Mouse (Mus musculus) liver, embryonic 16.5 days (tissue): ENCODE measurements at regions not wholly inside any gene's neighbourhood (a gene's known extent, or its start where the extent isn't known, plus 50 kb on each side); places are given as distances from the start of the nearest gene placed in this dataset.

Experiments
- ATAC-seq: fragments of 200-750 bp; cut with Nextera tagmentation; 2 replicates; pipeline ENCODE4 v1.8.0; 2017; ENCODE audit warnings: low read depth, mild to moderate bottlenecking, moderate number of reproducible peaks, moderate library complexity
- H3K27ac ChIP-seq: fragments of 300-500 bp; sonication (generic); 2 replicates; pipeline ENCODE4 v1.5.1; 2014; ENCODE audit warnings: mild to moderate bottlenecking, low read length
- H3K27me3 ChIP-seq: fragments of 300-500 bp; sonication (generic); 2 replicates; pipeline ENCODE4 v1.6.1; 2014; ENCODE audit warnings: low read depth, low read length, mixed read lengths; ENCODE audit not compliant: control insufficient read depth, insufficient read depth
- H3K36me3 ChIP-seq: fragments of 300-500 bp; sonication (generic); 2 replicates; pipeline ENCODE4 v1.6.1; 2014; ENCODE audit warnings: mild to moderate bottlenecking; ENCODE audit not compliant: control insufficient read depth, insufficient read depth
- H3K4me1 ChIP-seq: fragments of 300-500 bp; sonication (generic); 2 replicates; pipeline ENCODE4 v1.6.1; 2014; ENCODE audit warnings: low read depth, low read length, mixed read lengths; ENCODE audit not compliant: control insufficient read depth
- H3K4me2 ChIP-seq: fragments of 300-500 bp; sonication (generic); 2 replicates; pipeline ENCODE4 v1.6.1; 2014; ENCODE audit warnings: low read depth, low read length, mixed read lengths
- H3K4me3 ChIP-seq: fragments of 300-500 bp; sonication (generic); 2 replicates; pipeline ENCODE4 v1.5.1; 2014; ENCODE audit warnings: low read depth, mild to moderate bottlenecking, low read length
- H3K9ac ChIP-seq: fragments of 300-500 bp; sonication (generic); 2 replicates; pipeline ENCODE4 v1.6.1; 2014; ENCODE audit warnings: low read depth, low read length
- H3K9me3 ChIP-seq: fragments of 300-500 bp; sonication (generic); replicated peaks from 2 replicates; pipeline ENCODE4 v1.6.1; 2016; ENCODE audit warnings: low read length; ENCODE audit not compliant: control insufficient read depth
- WGBS: fragments of 180-500 bp; shearing (Covaris S2); extraction: QIAGEN DNeasy Blood & Tissue Kit; methylation state at CpG from one replicate; pipeline ENCODE4 v1.1.7; 2014; ENCODE audit not compliant: insufficient replicate concordance; 5-methylcytosine and 5-hydroxymethylcytosine counted together

DNA sequence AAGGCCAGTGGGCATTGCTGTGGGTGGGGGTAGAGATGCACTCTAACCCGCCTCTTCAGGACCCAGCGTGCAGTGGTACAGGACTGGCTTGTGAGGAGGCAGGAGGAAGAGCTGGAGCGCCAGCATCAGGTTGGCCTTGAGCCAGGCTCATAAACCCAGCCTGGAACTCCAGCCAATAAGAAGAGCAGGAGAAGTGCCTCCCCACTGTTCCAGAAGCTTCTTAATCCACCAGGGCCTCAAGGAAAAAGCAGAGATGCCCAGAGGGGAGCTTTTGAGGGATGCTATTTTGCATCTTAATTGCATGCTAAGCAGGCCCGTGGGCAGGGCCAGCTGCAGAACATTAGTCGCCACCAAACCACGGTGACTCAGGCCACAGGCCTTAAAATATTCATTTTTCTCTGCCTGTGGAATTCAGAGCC lies 161.4 kb upstream of the Zc3h12a start:
- no peak overlapping the region for H3K27ac ChIP-seq
- no peak overlapping the region for H3K4me2 ChIP-seq
- no peaks in the 10 kb centered on the region for H3K9me3 ChIP-seq
- no peaks in the 10 kb centered on the region for H3K4me1 ChIP-seq
- H3K27me3 ChIP-seq = no peaks in the 10 kb centered on the region
- H3K9ac ChIP-seq = no peak overlapping the region
- no peak overlapping the region for H3K4me3 ChIP-seq
- H3K36me3 ChIP-seq = no peaks in the 10 kb centered on the region
- 42% methylated on average over 6 of the region's 6 CpGs for WGBS
- no peak for ATAC-seq

DNA sequence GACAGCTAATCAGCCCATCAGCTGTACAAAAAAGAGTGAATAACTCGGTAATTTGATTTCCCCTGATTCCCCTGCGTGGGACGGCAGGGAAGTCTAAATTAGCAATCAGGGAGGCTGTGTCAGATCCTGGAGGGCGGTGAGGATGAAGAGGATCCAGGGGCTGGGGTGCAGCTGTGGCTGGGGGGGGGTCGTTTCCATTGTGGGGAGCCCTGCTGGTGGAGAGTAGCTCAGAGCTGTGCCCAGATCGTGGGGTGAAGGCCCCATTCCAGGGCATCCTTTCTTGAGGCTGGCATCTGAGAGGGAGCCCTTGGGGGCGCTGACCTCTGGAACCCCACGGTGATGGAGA lies 155.3 kb upstream of the Zc3h12a start:
- Histone ChIP-seq H3K36me3 (no peaks in the 10 kb centered on the region), H3K4me3 (no peak overlapping the region), H3K27ac (no peak overlapping the region), H3K27me3 (no peaks in the 10 kb centered on the region), H3K9me3 (no peaks in the 10 kb centered on the region), H3K4me2 (no peak overlapping the region), H3K4me1 (no peaks in the 10 kb centered on the region), H3K9ac (no peak overlapping the region)
- ATAC-seq = no peak
- WGBS = 17% methylated on average over 8 of the region's 8 CpGs

DNA sequence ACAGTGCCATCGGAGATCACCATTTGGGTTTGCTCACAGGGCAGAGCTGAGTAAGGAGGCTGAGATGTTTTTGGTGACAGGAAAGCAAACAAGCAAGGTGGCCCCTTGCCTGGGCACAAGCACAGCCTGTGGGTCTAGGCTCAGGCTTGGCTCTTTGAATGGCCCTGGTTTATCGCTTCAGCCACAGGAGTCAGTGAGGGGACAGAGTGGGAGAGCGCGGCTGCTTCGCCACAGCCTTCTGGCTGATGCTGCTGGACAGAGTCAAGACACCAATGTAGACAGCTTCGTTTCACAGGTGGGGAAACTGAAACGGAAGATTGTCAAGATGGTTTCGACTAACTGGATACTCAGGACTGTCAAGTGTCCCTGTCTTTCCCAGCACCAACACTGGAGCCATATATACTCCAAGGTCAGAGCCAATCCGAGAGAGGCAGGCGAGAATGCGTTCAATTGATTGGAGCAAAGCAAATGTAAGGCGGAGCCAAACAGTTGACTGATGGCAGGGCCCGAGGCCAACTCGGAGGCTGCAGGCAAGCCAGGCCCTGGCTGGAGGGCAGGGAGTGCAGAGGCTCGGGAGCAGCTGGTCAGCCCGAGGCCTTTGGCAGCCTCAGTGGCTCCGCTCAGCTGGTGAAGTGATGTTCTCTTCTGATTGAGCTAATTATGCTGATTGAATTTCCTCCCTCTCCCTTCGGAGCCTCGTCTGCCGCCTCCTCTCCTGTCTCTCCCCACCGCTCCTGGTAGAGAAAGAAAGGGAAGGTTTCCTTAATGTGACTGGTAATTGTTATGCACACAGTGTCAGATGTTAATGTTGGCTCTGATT lies 154.7 kb upstream of the Zc3h12a start:
- no peaks in the 10 kb centered on the region for H3K36me3 ChIP-seq
- H3K9me3 ChIP-seq = no peaks in the 10 kb centered on the region
- H3K27me3 ChIP-seq = no peaks in the 10 kb centered on the region
- no peaks in the 10 kb centered on the region for H3K4me1 ChIP-seq
- H3K27ac ChIP-seq = no peak overlapping the region
- H3K9ac ChIP-seq = no peak overlapping the region
- WGBS = 11% methylated on average over 21 of the region's 21 CpGs
- no peak overlapping the region for H3K4me3 ChIP-seq
- no peak for ATAC-seq
- no peak overlapping the region for H3K4me2 ChIP-seq

DNA sequence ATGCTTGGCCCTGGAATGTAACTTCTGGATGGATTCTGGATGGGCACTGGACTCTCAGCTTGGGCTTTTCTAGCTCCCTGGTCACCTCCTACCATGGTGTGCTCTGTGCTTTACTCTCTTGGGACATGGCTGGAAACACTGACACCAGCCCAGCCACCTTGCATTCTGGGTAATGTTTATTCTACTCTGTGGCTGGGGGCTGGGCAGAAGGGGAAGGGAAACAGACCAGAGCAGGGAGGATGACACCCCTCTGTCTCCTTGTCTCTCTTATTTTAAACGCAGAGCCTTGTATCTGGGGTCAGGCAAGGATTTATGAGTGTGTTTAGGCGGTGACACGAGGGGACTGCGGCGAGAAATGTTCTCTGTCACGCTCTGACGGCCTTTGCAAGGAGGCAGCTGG lies 151.5 kb upstream of the Zc3h12a start:
- Histone ChIP-seq H3K27me3 (peaks cover 11% of the 10 kb centered on the region), H3K27ac (no peak overlapping the region), H3K9ac (no peak overlapping the region), H3K36me3 (no peaks in the 10 kb centered on the region), H3K4me3 (no peak overlapping the region), H3K4me2 (no peak overlapping the region), H3K9me3 (no peaks in the 10 kb centered on the region), H3K4me1 (no peaks in the 10 kb centered on the region)
- WGBS = 34% methylated on average over 7 of the region's 7 CpGs
- no peak for ATAC-seq

GRCm38 (mm10) chr4:125276861-125277260 lies 149.2 kb upstream of the Zc3h12a start:
- no peak overlapping the region for H3K27ac ChIP-seq
- no peaks in the 10 kb centered on the region for H3K9me3 ChIP-seq
- H3K27me3 ChIP-seq = peaks cover 11% of the 10 kb centered on the region
- no peaks in the 10 kb centered on the region for H3K4me1 ChIP-seq
- no peak overlapping the region for H3K4me3 ChIP-seq
- H3K36me3 ChIP-seq = no peaks in the 10 kb centered on the region
- WGBS = 41% methylated on average over 6 of the region's 6 CpGs
- H3K4me2 ChIP-seq = no peak overlapping the region
- ATAC-seq = no peak
- H3K9ac ChIP-seq = no peak overlapping the region

GRCm38 (mm10) chr4:125275259-125275658 lies 147.6 kb upstream of the Zc3h12a start:
- Histone ChIP-seq H3K4me3 (no peak overlapping the region), H3K36me3 (no peaks in the 10 kb centered on the region), H3K4me2 (no peak overlapping the region), H3K9me3 (no peaks in the 10 kb centered on the region), H3K4me1 (no peaks in the 10 kb centered on the region), H3K9ac (no peak overlapping the region), H3K27ac (no peak overlapping the region), H3K27me3 (peaks cover 11% of the 10 kb centered on the region)
- 3% methylated on average over 13 of the region's 13 CpGs for WGBS
- ATAC-seq = no peak

DNA sequence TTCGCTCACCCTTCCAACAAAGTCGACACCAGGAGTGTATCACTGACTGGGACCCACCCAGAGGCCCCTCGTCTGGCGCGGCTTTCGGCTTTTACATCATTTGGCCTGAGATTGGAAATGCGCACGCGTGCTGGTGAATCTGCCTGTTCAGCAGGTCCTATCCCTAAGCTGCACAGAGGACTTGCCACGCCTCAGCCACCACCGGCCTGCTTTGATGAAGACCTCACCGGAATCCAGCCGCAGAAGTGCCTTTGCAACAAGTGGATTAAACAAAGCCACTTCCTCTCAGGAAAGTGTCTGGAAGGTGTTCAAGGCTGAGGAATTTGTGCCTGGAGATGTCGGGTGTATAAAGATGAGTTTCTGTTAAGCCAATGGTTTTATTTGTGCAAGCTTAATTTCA lies 143.3 kb upstream of the Zc3h12a start:
- no peak overlapping the region for H3K4me2 ChIP-seq
- H3K9me3 ChIP-seq = no peaks in the 10 kb centered on the region
- no peak for ATAC-seq
- WGBS = 72% methylated on average over 14 of the region's 14 CpGs
- peaks cover 6% of the 10 kb centered on the region for H3K27me3 ChIP-seq
- H3K4me3 ChIP-seq = no peak overlapping the region
- no peak overlapping the region for H3K9ac ChIP-seq
- no peaks in the 10 kb centered on the region for H3K36me3 ChIP-seq
- no peak overlapping the region for H3K27ac ChIP-seq
- H3K4me1 ChIP-seq = no peaks in the 10 kb centered on the region

- WGBS = 72% methylated on average over 1 of the region's 1 CpGs
- H3K27ac ChIP-seq = no peak overlapping the region
- H3K4me1 ChIP-seq = no peaks in the 10 kb centered on the region
- H3K36me3 ChIP-seq = no peaks in the 10 kb centered on the region
- H3K9me3 ChIP-seq = no peaks in the 10 kb centered on the region
- H3K4me2 ChIP-seq = no peak overlapping the region
- ATAC-seq = no peak
- no peaks in the 10 kb centered on the region for H3K27me3 ChIP-seq
- H3K4me3 ChIP-seq = no peak overlapping the region
- no peak overlapping the region for H3K9ac ChIP-seq
Measured at GRCm38 (mm10) chr4:125266212-125266611, 138.6 kb upstream of the Zc3h12a start.

DNA sequence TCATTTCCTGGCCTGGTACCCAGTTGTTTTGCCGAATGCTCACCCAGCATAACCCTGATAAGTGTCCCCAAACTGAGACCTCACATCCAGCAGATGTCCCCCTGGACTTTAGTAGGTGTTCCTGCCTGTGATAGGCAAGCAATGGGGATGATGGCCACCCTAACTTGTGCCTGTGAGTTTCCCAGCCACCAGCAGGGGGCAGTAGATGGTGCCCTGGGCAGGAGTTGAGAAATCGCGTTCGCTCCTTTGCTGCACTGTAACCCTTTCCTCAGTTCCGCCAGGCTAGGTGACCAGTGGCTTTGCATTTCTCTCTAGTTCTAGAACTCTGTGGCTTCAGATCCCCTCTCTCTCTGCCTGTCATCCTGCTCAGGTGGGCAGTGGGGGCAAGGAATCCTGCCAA lies 137.9 kb upstream of the Zc3h12a start:
- H3K36me3 ChIP-seq = no peaks in the 10 kb centered on the region
- no peak for ATAC-seq
- H3K27ac ChIP-seq = no peak overlapping the region
- no peaks in the 10 kb centered on the region for H3K9me3 ChIP-seq
- no peaks in the 10 kb centered on the region for H3K4me1 ChIP-seq
- H3K27me3 ChIP-seq = no peaks in the 10 kb centered on the region
- 12% methylated on average over 5 of the region's 5 CpGs for WGBS
- no peak overlapping the region for H3K4me2 ChIP-seq
- no peak overlapping the region for H3K4me3 ChIP-seq
- H3K9ac ChIP-seq = no peak overlapping the region
